Comparison of ENCODE assay signal across 8 mouse cellular contexts in genomic region chrY:90744381-90744981, GRCm38 (mm10). TPM values are rescaled to one million over a fixed set of nuclear protein-coding genes. Genes with fewer than 3 reads are reported as not detected.
DNase-seq lines count a peak whose midpoint lies in the region; ATAC-seq and TF ChIP-seq lines count a peak whose summit lies in the region.
"Not testable (repeated sequence)": the region's sequence is repeated elsewhere in the genome, so short reads cannot be mapped to it uniquely, and the experiment has no call there.

No protein-coding gene starts in this region.

- H3K9me3 ChIP-seq in CH12.LX (replicated peaks; ENCODE audit: low read length) = peaks cover 26% of the 10 kb centered on the region
- H3K9me3 ChIP-seq in forebrain, embryonic 16.5 days (ENCODE audit: control insufficient read depth, low read length) = peaks cover 27% of the 10 kb centered on the region
- H3K9me3 ChIP-seq in liver, postnatal 0 days (ENCODE audit: low read length) = peaks cover 19% of the 10 kb centered on the region
- peaks cover 27% of the 10 kb centered on the region for H3K9me3 ChIP-seq in neural tube, embryonic 14.5 days (ENCODE audit: control insufficient read depth, low read length)

- TF ChIP-seq RAD21 in CH12.LX (IDR thresholded peaks at IDR 0.05; ENCODE audit: low read depth, low read length) = not testable (repeated sequence)

- peak overlapping the region; percentile 32; the same call in 1 of the 2 replicates for H3K4me2 ChIP-seq in CH12.LX (ENCODE audit: insufficient read depth, low read depth, poor library complexity, severe bottlenecking)
- peak overlapping the region; percentile 40 for H3K4me2 ChIP-seq in forebrain, embryonic 16.5 days (ENCODE audit: low read length)
- peak overlapping the region; percentile 30; the same call in 1 of the 2 replicates for H3K4me2 ChIP-seq in liver, postnatal 0 days (ENCODE audit: low read depth, low read length)
- not testable (repeated sequence) for H3K4me2 ChIP-seq in neural tube, embryonic 14.5 days (ENCODE audit: low read depth, low read length)

- peak overlapping the region; percentile 35; the same call in 1 of the 2 replicates for H3K9ac ChIP-seq in CH12.LX (ENCODE audit: insufficient read depth, low read depth)
- H3K9ac ChIP-seq in forebrain, embryonic 16.5 days (replicated peaks; ENCODE audit: low read depth, low read length) = peak overlapping the region; percentile 49
- not testable (repeated sequence) for H3K9ac ChIP-seq in liver, postnatal 0 days (replicated peaks); neural tube, embryonic 14.5 days (replicated peaks; ENCODE audit: low read depth, low read length)

- peaks cover 9 to 19% of the 10 kb centered on the region in 2 experiments for H3K36me3 ChIP-seq in CH12.LX (replicated peaks in 1 of 2; ENCODE audit: control insufficient read depth in 1 of 2, insufficient read depth in 1 of 2, low read length in 1 of 2)
- peaks cover 17% of the 10 kb centered on the region for H3K36me3 ChIP-seq in forebrain, embryonic 16.5 days (ENCODE audit: control insufficient read depth, insufficient read depth)
- peaks cover 14% of the 10 kb centered on the region for H3K36me3 ChIP-seq in liver, postnatal 0 days (replicated peaks; ENCODE audit: insufficient read depth, low read length)
- H3K36me3 ChIP-seq in neural tube, embryonic 14.5 days (ENCODE audit: control insufficient read depth, insufficient read depth, low read length) = peaks cover 17% of the 10 kb centered on the region

- not testable (repeated sequence) for H3K27me3 ChIP-seq in CH12.LX (replicated peaks); forebrain, embryonic 16.5 days (replicated peaks; ENCODE audit: control insufficient read depth, insufficient read depth, low read length); liver, postnatal 0 days (ENCODE audit: insufficient read depth, low read length); neural tube, embryonic 14.5 days (ENCODE audit: control insufficient read depth, insufficient read depth, low read length)

- peak overlapping the region in 1 of 3 experiments; percentile 23 for H3K4me3 ChIP-seq in CH12.LX (replicated peaks in 1 of 3; ENCODE audit: low read depth in 2 of 3, low read length in 2 of 3, poor library complexity in 1 of 3)
- H3K4me3 ChIP-seq in forebrain, embryonic 16.5 days (replicated peaks; ENCODE audit: low read length) = peak overlapping the region; percentile 34
- peak overlapping the region; percentile 27 for H3K4me3 ChIP-seq in liver, postnatal 0 days (ENCODE audit: low read depth, low read length)
- peak overlapping the region; percentile 9; the same call in 1 of the 2 replicates for H3K4me3 ChIP-seq in neural tube, embryonic 14.5 days (ENCODE audit: low read depth, low read length)

- WGBS in forebrain, embryonic 16.5 days = 51% methylated on average over 51 of the region's 51 CpGs
- 62% methylated on average over 51 of the region's 51 CpGs for WGBS in liver, postnatal 0 days (ENCODE audit: insufficient replicate concordance)
- 70% methylated on average over 51 of the region's 51 CpGs for WGBS in neural tube, embryonic 14.5 days

- TF ChIP-seq CTCF in CH12.LX (conservative IDR thresholded peaks at IDR 0.05 in 1 of 2, IDR thresholded peaks at IDR 0.05 in 1 of 2; ENCODE audit: low read depth in 2 of 2, low read length in 2 of 2); liver, postnatal 0 days (IDR thresholded peaks at IDR 0.05; ENCODE audit: low read depth): not testable (repeated sequence)

- dilution Hi-C loops in CH12.LX (cut with MboI; ENCODE audit: extremely low pct_ligation_motif_present, extremely low pct_unique_long_range_greater_than_20kb, low sequenced_read_pairs) = not testable (repeated sequence)

- not testable (repeated sequence) for H3K79me2 ChIP-seq in CH12.LX (replicated peaks; ENCODE audit: control insufficient read depth, extremely low read depth, insufficient read depth, poor library complexity, severe bottlenecking)

- H3K4me1 ChIP-seq in CH12.LX (ENCODE audit: control insufficient read depth in 1 of 2, insufficient read depth in 2 of 2); forebrain, embryonic 16.5 days (replicated peaks; ENCODE audit: control insufficient read depth, insufficient read depth, low read length); liver, postnatal 0 days (ENCODE audit: insufficient read depth); neural tube, embryonic 14.5 days (ENCODE audit: control insufficient read depth, insufficient read depth, low read length): not testable (repeated sequence)

- H3K27ac ChIP-seq in CH12.LX (ENCODE audit: insufficient read depth, low read depth); liver, postnatal 0 days (ENCODE audit: low read depth); neural tube, embryonic 14.5 days (ENCODE audit: low read depth, low read length): not testable (repeated sequence)
- H3K27ac ChIP-seq in forebrain, embryonic 16.5 days (ENCODE audit: low read length) = peak overlapping the region; percentile 73

- intact Hi-C loops in heart, postnatal 25 days (cut with DNase I) = not testable (repeated sequence)

- not testable (repeated sequence) for TF ChIP-seq EP300 in CH12.LX (IDR thresholded peaks at IDR 0.05; ENCODE audit: low read length); liver, postnatal 0 days (IDR thresholded peaks at IDR 0.05; ENCODE audit: low read depth)

- not testable (repeated sequence) for TF ChIP-seq POLR2A in CH12.LX (IDR thresholded peaks at IDR 0.05; ENCODE audit: low read depth, low read length)

- peak; percentile 87 for DNase-seq in CH12.LX (ENCODE audit: extremely low read depth)
- DNase-seq in cerebellum, adult 18-20 months = peak; percentile 93 to 96
- peak; percentile 96 for DNase-seq in heart, postnatal 25 days (ENCODE audit: low spot score)
- peak; percentile 73 to 96 for DNase-seq in layer of hippocampus, adult 18-20 months (ENCODE audit: low spot score in 2 of 2)
- peak; percentile 84 for DNase-seq in liver, postnatal 0 days
- DNase-seq in thymus, adult 18-20 months = peak; percentile 91 to 97

- ATAC-seq in forebrain, embryonic 16.5 days = peak; percentile 87
- peak; percentile 95 for ATAC-seq in liver, postnatal 0 days
- peak; percentile 99 for ATAC-seq in neural tube, embryonic 14.5 days (ENCODE audit: low read depth)

- in situ Hi-C loops in CH12.LX (cut with MboI; ENCODE audit: low pct_ligation_motif_present, low pct_unique_long_range_greater_than_20kb, low sequenced_read_pairs) = not testable (repeated sequence)

RNA-seq across cellular contexts. Expression of gene Gm21860, which starts 10.1 kb away (rescaled TPM):
- total RNA-seq in CH12.LX (2012; rRNA removed) (not detected in 2 replicates), CH12.LX (2014; rRNA removed) (not detected in 2 replicates)
- polyA plus RNA-seq in CH12.LX (2012; ENCODE audit: insufficient read length, low read depth) = not detected in 2 replicates
- polyA plus RNA-seq in forebrain, embryonic 16.5 days (2015; fragmentation: Nextera tagmentation; extraction: Ambion mirVana) = not detected in 2 replicates
- not detected for total RNA-seq in heart, postnatal 25 days (2021)
- not detected for total RNA-seq in layer of hippocampus, adult 18-20 months (2021)
- polyA plus RNA-seq in liver, postnatal 0 days (2015; fragmentation: Nextera tagmentation; extraction: Ambion mirVana) = not detected in 2 replicates
- polyA plus RNA-seq in neural tube, embryonic 14.5 days (2014; fragmentation: Nextera tagmentation; extraction: Ambion mirVana) = not detected in 2 replicates

RNA-seq across cellular contexts. Expression of gene Gm47283, which starts 40.1 kb away (rescaled TPM):
- total RNA-seq in CH12.LX (2012; rRNA removed) (not detected in 2 replicates), CH12.LX (2014; rRNA removed) (not detected in 2 replicates)
- polyA plus RNA-seq in CH12.LX (2012; ENCODE audit: insufficient read length, low read depth) = not detected in 2 replicates
- not detected in 2 replicates for polyA plus RNA-seq in forebrain, embryonic 16.5 days (2015; fragmentation: Nextera tagmentation; extraction: Ambion mirVana)
- not detected for total RNA-seq in heart, postnatal 25 days (2021)
- total RNA-seq in layer of hippocampus, adult 18-20 months (2021) = not detected
- not detected in 2 replicates for polyA plus RNA-seq in liver, postnatal 0 days (2015; fragmentation: Nextera tagmentation; extraction: Ambion mirVana)
- polyA plus RNA-seq in neural tube, embryonic 14.5 days (2014; fragmentation: Nextera tagmentation; extraction: Ambion mirVana) = not detected in 2 replicates
